Mouse (Mus musculus) retina, adult 2 months (tissue): ENCODE measurements around the gene Ptgr1.

ENCODE experiments used
- DNase-seq: peaks from one replicate; pipeline ENCODE4 v3.0.0-alpha.2; 2012; ENCODE audit warnings: low read depth, low spot score

Gene Ptgr1

DNA sequence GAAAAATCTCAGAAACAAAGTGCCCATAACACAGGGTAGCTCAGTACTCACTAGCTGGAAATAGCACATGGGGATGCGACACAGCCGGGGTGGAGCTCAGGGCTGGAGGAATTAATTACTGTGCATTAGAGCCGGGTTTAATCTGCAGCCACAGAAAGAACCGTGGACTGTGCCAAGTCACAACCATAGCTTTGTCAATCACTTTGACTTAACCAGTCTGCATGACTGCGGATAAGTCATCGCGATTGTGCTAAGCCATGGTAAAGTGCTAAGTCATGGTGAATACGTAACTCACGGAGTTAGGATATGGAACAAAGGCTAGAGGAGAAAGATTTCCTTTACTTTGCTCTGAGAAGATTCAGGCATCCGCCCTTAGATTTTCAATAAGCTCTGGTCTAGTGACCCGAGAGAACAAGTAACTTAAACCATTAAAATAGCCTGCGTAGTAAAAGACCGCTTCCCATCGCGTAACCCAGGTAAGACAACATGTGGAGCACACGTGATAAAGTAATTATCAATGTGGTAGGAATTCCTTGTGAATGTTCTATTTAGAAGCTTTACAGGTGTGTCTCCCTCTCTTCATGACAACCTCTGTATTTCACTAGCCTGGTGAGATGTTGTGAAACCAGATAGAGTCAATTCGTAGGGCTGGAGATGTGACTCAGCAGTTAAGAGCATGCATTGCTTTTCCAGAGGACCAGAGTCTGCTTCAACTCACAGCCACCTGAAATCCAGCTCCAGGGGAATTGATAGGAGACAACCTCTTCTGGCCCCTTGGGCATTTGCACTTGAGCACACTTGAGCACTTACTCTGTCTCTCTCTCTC lies 3.9 kb upstream of the Ptgr1 start:
- no peak for DNase-seq

DNA sequence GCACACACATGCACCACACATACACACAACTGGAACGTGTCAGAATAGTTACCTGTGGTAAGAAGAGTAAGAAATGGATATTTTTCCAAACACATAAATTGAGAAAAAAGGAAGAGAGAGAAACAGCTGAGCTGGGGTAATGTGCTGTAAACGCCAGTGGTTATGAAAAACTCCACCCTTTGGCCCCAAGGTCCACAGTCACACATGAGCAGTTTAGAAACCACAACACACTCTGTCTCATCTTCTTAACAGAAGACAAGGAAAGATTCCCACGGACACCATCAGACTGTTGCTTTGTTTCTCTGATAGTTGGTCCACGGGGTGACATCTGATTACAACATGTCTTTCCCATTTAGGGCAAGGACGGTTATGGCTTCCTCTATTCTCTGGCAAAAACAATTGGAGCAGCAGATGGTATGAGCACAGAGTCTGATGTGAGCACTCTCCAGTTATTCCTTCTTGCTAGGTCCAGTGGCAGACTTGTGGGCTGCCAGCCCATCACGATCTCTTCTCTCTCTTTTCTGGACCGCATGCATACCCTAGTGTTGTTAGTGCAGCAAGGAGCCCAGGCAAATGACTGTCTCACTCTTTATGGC lies 2.5 kb upstream of the Ptgr1 start:
- DNase-seq = no peak

DNA sequence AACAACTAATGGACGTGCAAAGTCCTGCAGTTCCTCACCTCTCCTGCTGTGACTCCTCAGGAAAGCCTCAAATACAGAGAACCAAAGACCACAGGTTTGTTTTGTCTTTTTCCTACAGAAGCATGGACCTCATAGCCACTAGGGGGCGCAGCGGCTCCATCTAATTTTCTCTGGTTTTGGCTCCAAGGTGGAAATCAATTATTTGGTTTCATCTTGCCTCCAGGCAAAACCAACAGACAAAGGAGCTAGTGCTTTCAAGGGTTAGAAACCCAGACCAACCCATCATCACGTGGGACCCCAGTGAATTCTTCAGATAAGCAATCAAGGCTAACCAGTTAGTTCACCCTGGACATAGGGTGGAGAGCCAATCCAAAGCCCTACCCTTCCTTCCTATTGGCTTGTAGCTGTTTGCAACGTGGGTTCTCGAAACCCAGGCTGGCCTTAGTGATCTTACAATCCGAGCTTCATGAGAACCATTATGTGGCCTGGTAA lies 1.7 kb downstream of the Ptgr1 start:
- no peak for DNase-seq

- DNase-seq = no peak
These were observed 4.1 kb downstream of the Ptgr1 start for GRCm38 (mm10) chr4:58982806-58983205.

- no peak for DNase-seq
These were observed 5.5 kb downstream of the Ptgr1 start for GRCm38 (mm10) chr4:58981421-58981820.

GRCm38 (mm10) chr4:58975711-58976110 lies 11.2 kb downstream of the Ptgr1 start:
- no peak for DNase-seq

- no peak for DNase-seq
These were observed 16.2 kb downstream of the Ptgr1 start for GRCm38 (mm10) chr4:58970678-58971077.

DNA sequence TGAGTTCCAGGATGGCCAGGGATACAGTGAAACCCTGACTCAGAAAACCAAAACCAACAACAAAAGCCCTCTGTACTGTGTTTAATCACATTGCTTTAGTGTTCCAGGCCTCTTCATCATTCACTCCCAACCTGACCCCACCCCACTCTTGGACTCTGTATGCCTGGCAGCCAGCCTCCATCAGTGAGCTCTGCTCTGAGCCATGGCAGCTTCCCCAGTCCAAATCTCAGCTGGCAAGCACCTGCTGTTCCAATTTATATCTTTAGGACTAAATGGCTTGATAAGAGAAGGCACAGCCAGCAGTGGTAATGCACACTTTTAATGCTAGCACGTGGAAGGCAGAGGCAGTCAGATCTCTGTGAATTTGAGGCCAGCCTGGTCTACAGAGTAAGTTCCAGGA lies 21.8 kb downstream of the Ptgr1 start:
- DNase-seq = no peak

DNA sequence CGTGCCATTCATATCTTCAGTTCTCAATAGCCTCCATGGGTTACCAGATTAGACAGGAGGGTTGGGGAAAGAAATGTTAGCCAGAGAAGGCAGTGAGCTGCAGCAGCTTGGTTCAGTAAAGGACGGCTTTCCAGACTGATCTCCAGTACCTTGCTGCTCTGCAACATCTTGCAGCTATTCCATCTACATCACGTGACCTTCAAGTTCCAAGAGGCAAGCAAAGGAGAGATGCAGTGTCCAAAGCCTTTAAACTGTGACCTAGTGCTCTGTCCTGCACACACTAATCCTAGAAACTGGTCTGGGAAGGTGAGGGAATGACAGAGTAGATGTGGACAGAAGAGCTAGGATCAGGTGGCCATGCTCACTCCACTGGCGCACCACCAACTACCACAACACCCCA lies 23.6 kb downstream of the Ptgr1 start:
- DNase-seq = no peak

DNA sequence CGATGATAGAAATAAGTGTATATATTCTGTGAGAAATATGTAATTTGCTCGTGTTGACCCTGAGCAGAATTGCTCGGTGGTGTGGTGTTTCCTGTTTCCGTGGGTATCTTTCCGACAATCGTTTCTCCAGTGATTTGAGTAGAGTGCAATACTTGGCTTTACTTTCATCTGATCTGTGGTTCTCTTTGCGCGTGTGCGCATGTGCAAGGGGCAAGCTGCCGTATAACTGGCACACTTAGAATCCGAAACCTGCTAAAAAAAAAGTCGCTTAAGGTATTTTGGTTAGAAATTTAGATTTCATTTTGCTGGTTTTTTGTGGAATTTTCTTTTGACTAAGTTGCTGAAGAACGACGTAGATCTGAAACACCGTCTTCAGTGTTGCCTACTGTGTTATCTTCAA lies 25.2 kb downstream of the Ptgr1 start:
- no peak for DNase-seq

DNA sequence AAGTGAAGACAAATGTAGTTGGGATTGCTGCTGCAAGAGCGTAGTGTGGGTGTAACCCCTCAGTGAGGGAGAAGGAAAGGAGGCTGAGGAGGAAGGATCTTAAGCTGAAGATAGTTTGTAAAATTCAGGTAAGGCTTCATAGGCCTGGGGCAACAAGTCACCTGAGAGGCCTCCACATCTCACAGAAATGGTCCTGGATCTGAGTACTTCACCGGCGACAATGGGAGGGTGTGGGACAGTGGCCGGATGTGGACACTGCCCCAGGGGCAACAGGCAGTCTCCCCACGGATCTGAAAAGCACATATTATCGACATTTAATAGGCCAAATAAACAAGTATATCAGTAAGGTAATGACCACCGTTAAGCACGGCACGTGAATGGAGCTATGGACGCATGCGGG lies 34.3 kb downstream of the Ptgr1 start:
- no peak for DNase-seq

DNA sequence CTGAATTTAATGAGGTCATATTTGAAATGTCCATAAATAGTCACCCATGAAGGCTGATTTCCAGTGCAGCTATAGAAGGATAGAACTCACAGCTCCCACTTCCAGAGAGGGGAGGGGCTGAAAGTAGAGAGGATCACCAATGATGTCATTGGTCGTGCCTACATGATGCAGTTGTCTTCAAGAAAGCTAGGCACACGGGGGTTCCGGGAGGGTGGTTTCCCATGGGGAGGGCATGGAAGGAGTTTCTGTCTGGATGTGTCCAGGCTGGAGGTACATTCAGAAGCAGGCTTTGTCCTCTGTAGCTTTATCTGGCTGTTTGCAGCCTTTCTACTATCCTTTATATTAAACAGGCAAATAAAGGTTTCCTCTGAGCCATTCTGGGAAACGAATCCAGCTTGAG lies 38.5 kb downstream of the Ptgr1 start:
- no peak for DNase-seq

- no peak for DNase-seq
These were observed 42.2 kb downstream of the Ptgr1 start for GRCm38 (mm10) chr4:58944695-58945094.

DNA sequence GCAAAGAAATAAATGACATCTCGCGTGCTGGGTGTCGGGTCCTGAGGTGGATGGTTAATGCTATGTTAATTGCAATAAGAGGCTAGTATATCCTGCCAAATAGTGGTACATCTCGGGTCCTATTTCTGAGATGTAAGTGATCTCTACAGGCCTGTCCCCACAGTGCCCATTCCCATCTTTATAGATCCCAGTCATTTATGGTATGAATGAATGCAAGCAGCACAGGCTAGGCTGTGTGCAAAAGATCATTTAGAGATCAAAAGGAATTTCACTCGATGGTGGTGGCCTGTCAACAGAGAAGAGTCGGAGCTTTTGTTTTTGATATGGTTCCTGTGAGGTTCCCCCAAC lies 42.7 kb downstream of the Ptgr1 start:
- DNase-seq = no peak

- DNase-seq = peak; percentile 54
These were observed 43.3 kb downstream of the Ptgr1 start, which contains the start of gene Zkscan16 for GRCm38 (mm10) chr4:58943420-58944205. TSS of gene Zkscan16 (plus strand) at chr4:58943628.

- DNase-seq = no peak
These were observed 44.0 kb downstream of the Ptgr1 start for GRCm38 (mm10) chr4:58942942-58943341.

DNA sequence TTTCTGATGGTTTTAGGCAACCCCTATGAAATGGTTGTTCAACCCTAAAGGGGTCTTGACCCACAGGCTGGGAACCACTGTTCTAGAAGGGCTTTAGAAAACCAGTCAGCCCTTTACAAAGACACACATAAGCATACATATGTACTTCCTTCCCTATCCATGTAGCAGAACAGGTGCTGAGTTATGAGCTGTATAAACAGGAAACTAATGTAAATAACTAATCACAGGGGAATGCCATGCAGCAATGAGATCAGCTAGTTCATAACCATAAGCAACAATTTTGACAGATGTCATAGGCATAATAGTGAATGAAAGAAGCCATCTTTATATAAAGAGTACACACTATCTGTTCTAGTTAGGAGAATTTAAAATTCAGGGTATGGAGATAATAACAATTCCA lies 45.3 kb downstream of the Ptgr1 start:
- no peak for DNase-seq

GRCm38 (mm10) chr4:58935846-58936245 lies 51.1 kb downstream of the Ptgr1 start:
- DNase-seq = no peak

GRCm38 (mm10) chr4:58934746-58935476 lies 52.0 kb downstream of the Ptgr1 start:
- DNase-seq = no peak

DNA sequence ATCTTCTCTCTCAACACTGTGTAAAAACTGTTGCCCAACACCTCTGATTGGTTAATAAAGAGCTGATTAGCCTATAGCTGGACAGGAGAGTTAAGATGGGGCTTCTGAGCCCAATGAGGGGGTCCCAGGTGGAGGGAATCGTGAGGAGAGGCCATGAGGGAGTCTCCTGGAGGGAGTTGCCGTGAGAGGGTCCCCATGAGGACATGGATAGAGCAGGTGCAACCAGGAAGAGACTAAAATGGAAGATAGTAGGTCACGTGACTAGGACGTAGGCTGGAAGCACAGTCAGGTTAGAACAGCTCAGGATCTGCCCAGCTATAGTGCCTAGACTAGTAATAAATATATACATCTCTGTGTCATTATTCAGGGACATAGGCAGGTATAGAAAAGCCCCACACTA lies 52.6 kb downstream of the Ptgr1 start:
- no peak for DNase-seq

DNA sequence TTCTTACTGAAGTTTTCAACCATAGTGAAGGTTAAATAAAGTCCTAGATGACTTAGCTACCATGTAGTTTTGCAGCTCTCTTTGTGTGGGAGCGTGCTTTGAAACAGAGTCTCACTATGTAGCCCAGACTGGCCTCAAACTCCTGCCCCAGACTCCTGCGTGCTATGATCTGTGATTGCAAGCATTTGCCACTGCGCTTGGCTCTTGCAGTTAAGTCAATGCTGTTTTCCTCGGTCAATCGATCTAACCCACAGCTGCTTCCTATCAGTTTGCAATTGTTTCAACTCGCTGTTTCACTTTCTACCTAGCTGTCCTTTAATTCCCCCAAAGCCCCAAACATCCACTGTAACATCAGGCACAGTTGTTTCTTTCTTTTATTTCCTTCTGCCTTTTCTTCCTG lies 54.4 kb downstream of the Ptgr1 start:
- no peak for DNase-seq

DNA sequence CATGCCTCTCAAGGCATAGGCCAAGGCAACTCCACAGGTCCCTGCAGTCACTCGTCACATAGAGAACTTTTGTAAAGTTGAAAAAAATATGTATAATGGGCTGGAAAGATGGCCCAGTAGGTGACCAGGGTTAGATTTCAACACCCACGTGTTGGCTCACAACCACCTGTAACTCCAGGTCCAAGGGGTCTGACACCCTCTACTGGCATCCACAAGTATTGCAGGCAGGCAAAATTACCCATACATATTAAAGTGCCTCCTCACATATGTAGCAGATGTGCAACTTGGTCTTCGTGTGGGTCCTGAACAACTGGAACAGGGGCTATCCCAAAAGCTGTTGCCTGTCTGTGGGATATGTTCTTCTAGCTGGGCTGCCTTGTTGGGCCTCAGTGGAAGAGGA lies 59.3 kb downstream of the Ptgr1 start:
- DNase-seq = no peak
